Mouse (Mus musculus) spleen, postnatal 14 days (tissue): ENCODE data around the gene Cmtm3.

ENCODE experiments used
- DNase-seq, 2 experiments: peaks; one replicate each; pipeline ENCODE4 v3.0.0; 2021 to 2022; ENCODE audit warnings: low spot score in 2 of 2

Cmtm3 gene

DNA sequence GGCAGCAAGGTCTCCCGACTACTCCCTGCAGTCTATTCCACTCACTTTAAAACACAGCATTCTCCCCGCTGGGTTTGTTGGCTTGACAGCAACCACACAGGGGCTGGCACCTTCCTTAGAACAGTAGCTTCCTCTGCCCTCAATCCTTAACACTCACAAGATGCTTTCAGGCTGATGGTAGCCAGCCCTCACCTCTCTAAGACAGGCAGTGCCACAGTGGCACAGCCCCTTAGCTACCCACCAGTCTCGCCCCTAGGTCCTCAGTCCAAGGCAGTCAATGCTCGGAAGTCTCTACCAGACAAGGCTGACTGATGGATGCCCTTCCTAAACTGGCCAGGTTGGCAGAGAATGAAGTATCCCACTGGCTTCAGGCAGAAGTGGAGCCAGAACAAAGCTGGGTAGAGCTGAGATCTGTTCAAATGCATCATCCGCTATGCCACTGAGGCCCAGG is 41.8 kb downstream of the Cmtm3 start:
- no peak for DNase-seq

DNA sequence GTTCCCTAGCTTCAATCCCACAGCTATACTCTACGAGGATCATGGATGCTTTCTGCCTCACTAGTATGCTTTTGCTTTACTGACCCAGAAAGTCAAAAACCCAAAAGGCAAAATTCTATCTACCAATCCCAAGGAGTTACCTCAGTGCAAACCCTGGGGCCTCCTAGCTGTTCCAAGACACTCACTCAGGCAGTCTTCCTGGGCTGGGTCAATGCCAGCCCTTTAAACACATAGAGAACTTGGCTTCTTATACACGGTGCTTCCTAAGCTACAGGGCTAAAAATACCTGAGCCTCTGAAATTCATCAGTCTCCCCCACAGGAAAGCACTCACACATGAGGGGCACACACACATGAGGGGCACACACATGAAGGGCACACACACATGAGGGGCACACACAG is 44.1 kb downstream of the Cmtm3 start:
- DNase-seq = no peak

DNA sequence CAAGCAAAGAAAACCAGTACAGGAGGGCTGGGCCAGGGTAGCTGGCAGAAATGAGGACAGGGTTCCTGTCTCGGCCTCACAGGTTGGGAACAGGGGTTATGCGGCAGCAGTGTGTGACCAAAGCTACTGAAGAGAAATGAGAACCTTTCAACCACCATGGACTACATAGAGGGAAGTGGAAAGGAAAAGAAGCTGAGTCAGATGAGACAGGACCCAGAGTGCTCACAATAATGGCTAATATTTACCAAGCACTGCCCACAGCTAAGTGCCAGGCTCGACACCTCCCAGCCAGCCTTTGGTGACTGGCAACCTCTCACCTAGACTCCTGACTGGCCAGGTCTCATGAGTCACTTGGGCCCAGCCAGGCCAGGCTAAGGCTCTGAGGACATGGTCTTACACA is 44.8 kb downstream of the Cmtm3 start:
- no peak for DNase-seq

DNA sequence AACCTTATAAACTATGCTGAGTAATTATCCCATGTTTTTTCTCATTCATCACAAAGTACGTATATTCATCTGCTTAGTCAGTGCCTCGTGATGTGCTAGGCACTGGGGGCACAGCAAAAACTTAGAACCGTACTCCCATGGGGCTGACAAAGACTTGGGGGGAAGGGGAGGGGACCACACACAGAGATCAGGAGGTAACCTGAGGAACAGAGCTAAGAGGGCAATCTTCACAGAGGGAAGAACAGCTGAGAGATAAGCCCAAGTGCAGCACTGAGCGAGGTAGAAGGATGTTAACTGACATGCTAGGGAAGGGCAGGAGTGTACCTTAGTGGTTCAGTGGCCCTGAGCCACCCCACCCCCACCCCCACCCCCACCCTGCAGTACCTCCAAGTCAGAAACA is 47.5 kb downstream of the Cmtm3 start:
- DNase-seq = no peak

DNA sequence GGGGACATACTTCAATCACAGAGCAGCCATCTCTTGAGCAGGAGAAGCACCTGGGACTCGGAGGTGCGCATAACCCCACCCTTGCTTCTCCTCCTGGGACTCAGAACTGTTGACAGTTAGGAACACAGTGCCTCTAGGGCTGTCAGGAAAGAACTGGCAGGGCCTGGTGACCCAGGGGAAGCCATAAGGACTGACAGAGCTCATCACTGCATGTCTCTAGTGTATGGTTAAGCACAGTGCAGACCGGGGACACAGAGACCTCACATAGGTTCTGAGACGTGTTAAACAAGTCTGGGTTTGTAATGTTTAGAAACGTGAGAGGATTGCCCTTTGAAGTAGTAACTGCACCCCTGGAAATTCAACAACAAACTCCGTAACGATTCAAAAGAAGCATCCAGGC is 48.3 kb downstream of the Cmtm3 start:
- DNase-seq = no peak

DNA sequence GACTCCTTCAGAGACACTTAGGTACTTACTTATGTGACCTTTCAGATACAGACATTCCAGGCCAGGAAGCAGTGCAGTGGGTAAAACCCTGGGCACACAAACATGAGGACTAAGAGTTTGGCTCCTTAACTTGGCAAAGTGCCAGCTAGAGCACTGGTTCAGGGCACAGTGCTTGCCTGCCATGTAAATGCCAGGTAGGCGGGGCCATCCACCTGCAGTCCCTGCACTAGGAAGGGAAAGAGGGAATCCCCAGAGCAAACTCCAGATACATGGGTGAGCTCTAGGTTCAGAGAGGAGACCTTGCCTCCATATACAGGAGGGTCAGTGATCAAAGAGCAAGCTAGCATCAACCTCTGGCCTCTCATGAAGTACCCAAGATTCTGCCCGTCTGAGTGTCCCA is 48.8 kb downstream of the Cmtm3 start:
- DNase-seq = no peak

DNA sequence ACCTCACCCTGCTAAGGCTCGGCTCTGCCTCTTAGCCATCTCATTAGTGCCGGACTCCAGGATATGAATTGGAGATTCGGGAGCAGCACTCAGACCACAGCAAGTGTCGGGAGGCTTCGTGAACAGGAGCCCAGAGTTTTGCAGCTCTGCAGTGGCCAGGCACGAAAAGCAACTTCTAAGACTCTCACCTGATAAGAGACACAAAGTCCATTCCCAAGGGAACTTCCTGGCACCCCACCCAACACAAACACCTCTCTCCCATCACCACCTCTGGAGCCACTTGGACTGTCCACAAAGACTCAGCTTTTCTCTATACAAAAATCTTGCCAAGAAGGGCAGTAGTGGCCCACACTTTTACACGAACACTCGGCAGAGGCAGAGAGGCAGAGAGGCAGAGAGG is 51.0 kb downstream of the Cmtm3 start:
- no peak for DNase-seq

DNA sequence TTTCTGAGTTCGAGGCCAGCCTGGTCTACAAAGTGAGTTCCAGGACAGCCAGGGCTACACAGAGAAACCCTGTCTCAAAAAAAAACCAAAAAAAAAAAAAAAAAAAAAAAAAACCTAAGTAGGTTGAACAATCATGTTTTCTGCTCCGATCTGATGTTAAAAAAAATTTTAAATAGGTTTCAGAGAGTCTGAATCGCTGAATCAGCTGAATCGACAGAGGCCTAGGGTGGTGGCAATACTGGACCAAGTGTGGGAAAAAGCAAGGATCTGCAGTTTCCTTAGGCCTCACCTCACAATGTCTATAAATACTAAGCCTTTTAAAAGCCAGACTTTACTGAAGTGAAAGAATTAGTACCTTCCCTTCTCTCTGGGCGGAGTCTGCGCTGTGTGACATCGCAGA is 53.9 kb downstream of the Cmtm3 start:
- no peak for DNase-seq

DNA sequence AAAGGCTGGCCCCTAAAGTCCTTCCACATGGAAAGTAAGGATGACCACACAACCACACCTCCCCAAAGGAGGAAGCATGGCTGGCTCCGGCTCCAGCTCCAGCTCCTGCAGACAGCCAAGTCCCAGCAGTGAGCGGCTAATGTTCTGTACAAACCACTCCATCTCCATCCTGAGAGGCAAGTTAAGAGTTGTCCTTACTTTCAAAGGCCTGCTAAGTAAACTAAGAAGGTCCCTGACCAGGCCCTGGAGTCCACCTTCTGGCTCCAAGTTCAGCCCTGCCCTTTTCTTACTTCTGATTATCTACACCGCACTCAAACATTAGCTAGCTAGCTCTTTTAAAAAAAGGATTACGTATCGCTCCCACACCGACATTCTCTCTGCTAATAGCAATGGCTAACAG is 54.6 kb downstream of the Cmtm3 start:
- no peak for DNase-seq

DNA sequence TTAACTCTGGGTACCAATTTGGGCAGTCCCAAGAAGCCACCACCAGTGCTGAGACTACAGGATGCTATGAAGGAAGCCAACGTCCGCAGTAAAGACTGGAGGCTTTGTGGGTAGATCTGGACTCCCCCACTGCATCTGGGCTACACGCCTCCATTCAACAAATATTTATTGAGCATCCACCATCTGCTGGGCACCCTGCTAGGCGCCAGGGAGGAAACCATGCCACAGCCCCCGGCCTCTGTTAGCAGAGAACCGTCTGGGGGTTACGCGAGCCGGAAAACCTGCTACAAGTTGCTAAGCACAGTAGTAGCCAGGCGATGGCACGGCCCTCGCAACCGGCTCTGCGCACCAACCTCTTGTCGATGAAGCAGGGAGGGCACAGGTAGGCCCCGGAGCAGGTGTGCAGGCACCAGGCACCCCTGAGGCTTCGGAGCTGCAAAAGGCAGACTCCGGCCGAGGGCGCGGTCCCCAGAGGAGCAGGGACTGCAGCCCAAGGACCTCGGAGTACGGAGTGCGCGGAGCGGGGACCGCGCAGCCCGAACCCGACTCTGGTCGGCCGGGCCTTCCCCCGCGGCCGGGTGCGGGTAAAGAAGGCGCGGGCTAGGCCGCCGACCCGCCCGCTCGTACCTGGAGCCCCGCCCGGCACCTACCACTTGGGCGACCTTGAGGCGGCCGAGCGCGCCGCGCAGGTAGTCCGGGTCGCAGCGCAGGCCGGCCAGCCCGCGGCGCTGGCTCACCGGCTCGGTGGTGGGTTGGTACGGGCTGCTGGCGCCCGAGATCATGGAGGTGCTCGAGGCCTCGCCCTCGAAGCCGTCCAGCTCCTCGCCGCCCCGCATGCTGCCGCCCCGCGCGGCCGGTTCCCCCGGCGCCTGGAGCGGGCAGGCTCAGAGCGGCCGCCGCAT is 55.8 kb downstream of the Cmtm3 start:
- no peak for DNase-seq

DNA sequence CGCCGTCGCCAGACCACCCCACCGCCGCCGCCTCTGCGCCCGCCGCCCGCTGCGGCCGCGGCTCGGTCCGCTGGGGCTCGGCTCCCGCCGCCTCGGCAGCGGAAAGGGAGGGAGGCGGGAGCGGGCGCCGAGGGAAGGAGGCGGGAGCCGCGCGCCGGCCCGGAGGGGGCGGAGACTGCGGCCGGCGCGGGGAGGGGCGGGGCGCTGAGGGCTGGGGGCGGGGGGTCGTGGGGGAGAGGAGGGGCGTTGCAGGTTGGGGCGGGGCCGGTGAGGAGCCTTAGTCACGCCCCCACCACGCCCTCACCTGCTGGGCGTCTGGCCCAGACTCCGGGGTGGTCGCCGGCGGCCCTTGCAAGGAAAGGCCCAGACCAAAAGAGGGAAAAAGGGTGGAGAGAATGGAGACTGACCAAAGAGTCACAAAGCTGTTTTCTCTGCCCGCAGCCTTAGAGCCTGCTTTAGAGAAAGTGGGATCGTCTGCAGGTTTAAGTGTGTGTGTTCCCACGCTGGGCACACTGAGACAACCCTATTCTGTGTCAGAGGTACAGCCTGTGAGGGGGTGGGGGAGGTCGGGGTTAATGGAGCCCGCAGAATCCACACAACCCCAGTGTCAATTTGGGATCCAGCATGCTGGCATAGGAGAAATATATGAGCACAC is 56.6 kb downstream of the Cmtm3 start, which contains the start of gene Cmtm4:
Gene Cmtm4, minus strand, starts transcription at position 105 of the 655 bp plus-strand sequence.
- DNase-seq = no peak
